Mouse (Mus musculus): ENCODE measurements around the gene Slc28a1. TPM values are rescaled to one million over a fixed set of nuclear protein-coding genes. Genes with fewer than 3 reads are reported as not detected.
"Not testable (repeated sequence)": the region's sequence is repeated elsewhere in the genome, so short reads cannot be mapped to it uniquely, and the experiment has no call there.

The Slc28a1 gene
- total RNA-seq, 2 experiments from 2014 or later, result not detected

- no peak for DNase-seq (ENCODE audit: extremely low spot score in 1 of 2, low spot score in 1 of 2)
Observed at GRCm38 (mm10) chr7:81123553-81123952, 9.0 kb downstream of the Slc28a1 start.

- DNase-seq (ENCODE audit: extremely low spot score in 1 of 2, low spot score in 1 of 2), result no peak
Observed at GRCm38 (mm10) chr7:81124773-81125172, 10.2 kb downstream of the Slc28a1 start.

GRCm38 (mm10) chr7:81125215-81126175, 10.9 kb downstream of the Slc28a1 start:
- DNase-seq (ENCODE audit: extremely low spot score in 1 of 2, low spot score in 1 of 2), result no peak

DNA sequence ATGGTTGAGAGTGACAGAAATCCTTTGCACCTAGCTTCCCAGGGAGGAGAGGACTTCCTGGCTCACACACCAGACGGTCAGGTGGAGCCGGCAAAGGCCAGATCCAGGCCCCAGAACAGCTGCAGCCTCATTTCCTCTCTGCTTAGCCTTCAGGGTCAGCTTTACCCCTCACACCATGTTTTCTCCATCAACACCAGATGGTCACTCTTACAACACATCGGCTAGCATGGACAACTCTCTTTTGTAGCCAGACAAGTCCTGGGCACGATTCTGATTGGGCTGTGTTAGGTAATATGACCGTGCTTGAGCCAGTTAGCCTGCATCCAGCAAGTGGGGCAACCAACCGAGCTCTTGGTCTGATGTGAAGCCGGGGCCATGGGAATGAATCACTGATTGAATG, 17.3 kb downstream of the Slc28a1 start:
- no peak for DNase-seq (ENCODE audit: extremely low spot score in 1 of 2, low spot score in 1 of 2)

DNA sequence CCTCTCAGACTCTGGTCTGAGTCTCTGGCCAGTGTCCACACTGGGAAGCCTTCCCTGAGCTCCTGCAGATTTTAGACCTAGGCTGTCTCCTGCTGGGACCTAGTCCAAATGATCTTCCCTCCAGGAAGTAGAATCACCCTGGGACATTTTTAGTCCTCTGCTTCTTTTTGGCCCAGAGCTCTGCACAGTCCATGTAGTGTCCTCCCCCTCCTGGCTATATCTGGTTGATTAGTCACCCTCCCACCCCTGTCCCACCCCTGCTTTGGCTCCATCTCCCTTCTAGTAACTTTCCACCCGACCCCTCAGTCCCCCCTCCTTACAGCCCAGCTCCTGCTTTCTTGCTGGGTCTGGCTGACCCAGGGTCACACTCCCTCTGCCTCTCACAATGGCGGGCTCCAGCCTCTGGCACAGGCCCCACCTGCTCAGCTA, 18.3 kb downstream of the Slc28a1 start:
- no peak for DNase-seq (ENCODE audit: extremely low spot score in 1 of 2, low spot score in 1 of 2)

DNA sequence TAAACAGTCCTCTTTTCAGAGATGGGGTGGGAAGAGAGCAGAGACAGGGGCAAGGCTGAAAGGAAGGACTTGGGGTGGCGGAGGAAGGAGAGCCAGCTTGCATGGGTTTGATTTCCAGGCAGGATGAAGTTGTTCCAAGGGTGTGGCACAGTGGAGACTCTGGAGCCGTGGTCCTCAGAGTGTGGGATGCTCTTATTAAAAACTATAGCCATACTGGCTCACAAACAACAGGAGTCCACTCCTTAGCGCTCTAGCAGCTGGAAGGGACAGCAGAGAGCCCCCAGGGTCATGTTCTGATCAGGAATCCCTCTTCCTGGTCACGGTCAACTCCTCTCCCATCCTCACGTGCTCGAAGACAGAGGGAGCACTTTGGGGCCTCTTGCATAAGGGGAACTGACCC, 18.8 kb downstream of the Slc28a1 start:
- no peak for DNase-seq (ENCODE audit: extremely low spot score in 1 of 2, low spot score in 1 of 2)

DNA sequence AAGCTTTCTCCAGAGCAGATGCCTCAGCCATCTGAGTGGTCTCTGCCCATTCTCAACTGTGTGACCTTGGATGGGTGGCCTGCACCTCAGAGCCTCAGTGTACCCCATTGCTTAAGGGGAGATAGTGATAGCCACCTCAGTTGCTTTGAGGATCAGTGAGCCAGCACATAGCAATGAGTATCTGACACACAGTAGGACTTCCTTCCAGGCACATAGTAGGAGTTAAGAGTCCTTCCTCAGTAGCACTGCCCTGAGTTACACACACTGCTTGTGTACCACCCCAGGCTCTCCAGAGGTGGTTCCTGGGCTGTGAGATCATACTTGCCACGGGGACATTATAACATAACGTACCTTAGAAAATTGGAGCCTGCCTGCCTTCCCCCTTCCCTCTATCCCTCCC, 19.3 kb downstream of the Slc28a1 start:
- no peak for DNase-seq (ENCODE audit: extremely low spot score in 1 of 2, low spot score in 1 of 2)

GRCm38 (mm10) chr7:81134614-81135067, 20.0 kb downstream of the Slc28a1 start:
- DNase-seq (ENCODE audit: extremely low spot score in 1 of 2, low spot score in 1 of 2), result peak; percentile 21 to 26

GRCm38 (mm10) chr7:81137292-81137691, 22.7 kb downstream of the Slc28a1 start:
- DNase-seq (ENCODE audit: extremely low spot score in 1 of 2, low spot score in 1 of 2), result no peak

- DNase-seq (ENCODE audit: extremely low spot score in 1 of 2, low spot score in 1 of 2), result no peak
Observed at GRCm38 (mm10) chr7:81139100-81139499, 24.5 kb downstream of the Slc28a1 start.

GRCm38 (mm10) chr7:81139671-81140404, 25.2 kb downstream of the Slc28a1 start:
- no peak for DNase-seq (ENCODE audit: extremely low spot score in 1 of 2, low spot score in 1 of 2)

DNA sequence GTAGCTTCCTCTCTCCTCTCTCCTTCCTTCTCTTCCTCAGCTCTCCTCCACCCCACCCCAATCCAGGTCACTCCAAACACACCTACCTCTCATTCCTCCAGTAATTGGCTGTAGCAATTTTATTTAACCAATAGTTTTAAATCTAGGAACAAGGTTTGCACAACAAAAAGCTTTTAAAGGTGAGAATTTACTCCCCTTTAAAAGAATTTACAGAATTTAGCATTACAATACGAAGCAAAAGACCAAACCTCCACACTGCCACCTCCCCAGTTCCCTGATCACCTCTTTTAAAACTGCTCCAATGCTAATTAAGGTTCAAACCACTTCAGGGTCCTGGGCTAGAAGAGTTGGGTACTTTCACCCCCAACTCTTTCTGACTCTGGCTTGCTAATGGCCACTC, 26.9 kb downstream of the Slc28a1 start:
- DNase-seq (ENCODE audit: extremely low spot score in 1 of 2, low spot score in 1 of 2), result no peak

GRCm38 (mm10) chr7:81143056-81143455, 28.5 kb downstream of the Slc28a1 start:
- not testable (repeated sequence) for DNase-seq (ENCODE audit: extremely low spot score in 1 of 2, low spot score in 1 of 2)

- no peak for DNase-seq (ENCODE audit: extremely low spot score in 1 of 2, low spot score in 1 of 2)
Observed at GRCm38 (mm10) chr7:81149759-81150158, 35.2 kb downstream of the Slc28a1 start.

- DNase-seq (ENCODE audit: extremely low spot score in 1 of 2, low spot score in 1 of 2), result no peak
Observed at GRCm38 (mm10) chr7:81151216-81151615, 36.6 kb downstream of the Slc28a1 start.

GRCm38 (mm10) chr7:81152306-81152705, 37.7 kb downstream of the Slc28a1 start:
- DNase-seq (ENCODE audit: extremely low spot score in 1 of 2, low spot score in 1 of 2), result no peak

DNA sequence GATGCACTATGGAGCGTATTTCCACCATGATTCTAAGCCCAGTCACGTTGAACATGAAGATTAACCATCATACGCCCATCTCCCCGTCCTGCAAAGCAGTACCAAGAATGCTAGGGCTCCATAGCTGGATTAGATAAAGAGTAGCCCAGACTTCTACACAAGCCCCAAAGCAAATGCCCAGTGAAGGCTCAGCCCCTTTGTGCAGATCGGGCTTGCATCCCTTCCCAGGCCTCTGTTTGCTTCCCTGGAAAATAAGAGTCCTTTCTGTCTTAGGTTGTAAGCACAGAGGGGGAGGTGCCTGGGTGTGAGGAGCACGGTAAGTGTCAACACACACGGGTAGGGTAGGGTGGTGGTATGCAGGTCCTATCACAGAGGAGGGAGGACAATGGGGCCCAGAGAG, 38.2 kb downstream of the Slc28a1 start:
- DNase-seq (ENCODE audit: extremely low spot score in 1 of 2, low spot score in 1 of 2), result no peak

GRCm38 (mm10) chr7:81153327-81153726, 38.7 kb downstream of the Slc28a1 start:
- DNase-seq (ENCODE audit: extremely low spot score in 1 of 2, low spot score in 1 of 2), result no peak

GRCm38 (mm10) chr7:81154244-81154643, 39.6 kb downstream of the Slc28a1 start:
- DNase-seq (ENCODE audit: extremely low spot score in 1 of 2, low spot score in 1 of 2), result not testable (repeated sequence)

DNA sequence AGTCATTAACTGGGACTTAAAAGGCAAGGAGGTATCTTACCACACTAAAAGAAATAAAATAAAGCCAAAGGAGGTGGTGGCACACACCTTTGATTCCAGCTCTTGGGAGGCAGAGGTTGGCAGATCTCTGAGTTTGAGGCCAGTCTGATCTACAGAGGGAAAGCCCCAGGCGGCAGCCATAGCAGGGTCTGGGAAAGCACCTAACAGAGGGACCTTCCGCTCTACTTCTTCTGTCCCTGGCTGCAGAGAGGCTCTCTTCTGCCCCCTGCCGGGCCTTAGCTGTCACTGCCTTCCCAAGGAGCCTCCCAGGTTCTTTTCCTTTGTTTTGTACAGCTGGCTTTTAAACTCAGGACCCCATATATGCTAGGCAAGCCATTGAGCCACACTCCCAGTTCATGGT, 40.4 kb downstream of the Slc28a1 start:
- peak in 1 of 2 experiments; percentile 54 for DNase-seq (ENCODE audit: extremely low spot score in 1 of 2, low spot score in 1 of 2)

- no peak for DNase-seq (ENCODE audit: extremely low spot score in 1 of 2, low spot score in 1 of 2)
Observed at GRCm38 (mm10) chr7:81158933-81159332, 44.3 kb downstream of the Slc28a1 start.
